Mouse (Mus musculus): ENCODE measurements around the gene Prdm16. TPM values are rescaled to one million over a fixed set of nuclear protein-coding genes. Genes with fewer than 3 reads are reported as not detected.

The Prdm16 gene
- polyA plus RNA-seq, 1 experiment from 2014 or later = 21.8 TPM

DNA sequence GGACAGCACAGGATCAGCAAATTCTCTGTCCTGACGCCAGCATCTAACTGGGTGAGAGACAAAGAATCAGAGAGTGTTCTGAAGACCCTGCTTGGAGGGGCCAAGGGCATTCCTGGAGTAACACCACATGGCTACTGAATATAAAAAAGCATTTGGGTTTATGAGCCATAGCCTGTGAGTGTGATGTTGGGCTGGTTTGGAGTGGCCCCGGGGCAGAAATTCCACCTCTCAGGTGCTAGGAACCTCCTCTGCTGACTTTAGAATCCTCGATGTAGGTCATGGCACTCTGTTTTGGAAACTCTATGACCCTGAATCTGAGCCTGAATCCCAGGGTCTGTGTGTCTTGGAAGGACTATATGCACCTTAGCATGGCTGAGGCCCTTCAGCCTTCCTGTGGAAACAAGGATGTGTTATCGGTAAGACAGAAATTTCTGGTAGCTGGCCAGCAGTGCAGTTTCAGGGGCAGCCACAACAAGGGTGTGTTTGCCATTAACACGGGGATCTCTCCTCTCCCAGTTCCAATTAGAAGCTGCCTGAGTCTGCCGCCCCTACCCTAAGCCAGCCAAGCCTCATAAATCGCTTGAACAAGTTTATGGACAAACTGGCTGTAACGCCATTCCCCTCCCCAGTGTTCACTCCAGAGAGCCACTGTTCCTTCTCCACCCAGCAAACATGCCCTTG is 34.7 kb upstream of the Prdm16 start:
- no peaks in the 10 kb centered on the region for H3K36me3 ChIP-seq (ENCODE audit: control insufficient read depth, insufficient read depth, low read length)

GRCm38 (mm10) chr4:154667767-154668166 is 31.1 kb upstream of the Prdm16 start, which contains the start of gene Actrt2:
TSS of gene Actrt2 (minus strand) at chr4:154667867.
- Histone ChIP-seq H3K36me3 (ENCODE audit: control insufficient read depth, insufficient read depth, low read length) (no peaks in the 10 kb centered on the region), H3K27ac (ENCODE audit: low read depth, low read length) (no peak within 1 kb of the TSS), H3K9ac (ENCODE audit: low read depth, low read length) (no peak within 1 kb of the TSS), H3K4me1 (replicated peaks; ENCODE audit: control insufficient read depth, insufficient read depth, low read length) (no peaks in the 10 kb centered on the region), H3K4me2 (replicated peaks; ENCODE audit: low read depth, low read length) (no peak within 1 kb of the TSS), H3K4me3 (ENCODE audit: low read depth, low read length) (no peak within 1 kb of the TSS), H3K27me3 (ENCODE audit: control insufficient read depth, insufficient read depth, low read length) (peaks cover 2% of the 10 kb centered on the region; the same call in 1 of the 2 replicates), H3K9me3 (ENCODE audit: control insufficient read depth, low read length) (no peaks in the 10 kb centered on the region)
- no peak for DNase-seq (ENCODE audit: low spot score)
- WGBS = 85% methylated on average over 2 of the region's 2 CpGs
- ATAC-seq (ENCODE audit: low FRiP score) = no peak

More for the DNA sequence above, 34.7 kb upstream of the Prdm16 start:
- Histone ChIP-seq H3K4me2 (replicated peaks; ENCODE audit: low read depth, low read length) (no peak overlapping the region), H3K4me3 (ENCODE audit: low read depth, low read length) (no peak overlapping the region), H3K9ac (ENCODE audit: low read depth, low read length) (no peak overlapping the region), H3K27me3 (ENCODE audit: control insufficient read depth, insufficient read depth, low read length) (no peaks in the 10 kb centered on the region), H3K4me1 (replicated peaks; ENCODE audit: control insufficient read depth, insufficient read depth, low read length) (no peaks in the 10 kb centered on the region), H3K27ac (ENCODE audit: low read depth, low read length) (no peak overlapping the region), H3K9me3 (ENCODE audit: control insufficient read depth, low read length) (no peaks in the 10 kb centered on the region)
- DNase-seq (ENCODE audit: low spot score) (no peak), ATAC-seq (ENCODE audit: low FRiP score) (no peak)
- WGBS = 74% methylated on average over 8 of the region's 8 CpGs

DNA sequence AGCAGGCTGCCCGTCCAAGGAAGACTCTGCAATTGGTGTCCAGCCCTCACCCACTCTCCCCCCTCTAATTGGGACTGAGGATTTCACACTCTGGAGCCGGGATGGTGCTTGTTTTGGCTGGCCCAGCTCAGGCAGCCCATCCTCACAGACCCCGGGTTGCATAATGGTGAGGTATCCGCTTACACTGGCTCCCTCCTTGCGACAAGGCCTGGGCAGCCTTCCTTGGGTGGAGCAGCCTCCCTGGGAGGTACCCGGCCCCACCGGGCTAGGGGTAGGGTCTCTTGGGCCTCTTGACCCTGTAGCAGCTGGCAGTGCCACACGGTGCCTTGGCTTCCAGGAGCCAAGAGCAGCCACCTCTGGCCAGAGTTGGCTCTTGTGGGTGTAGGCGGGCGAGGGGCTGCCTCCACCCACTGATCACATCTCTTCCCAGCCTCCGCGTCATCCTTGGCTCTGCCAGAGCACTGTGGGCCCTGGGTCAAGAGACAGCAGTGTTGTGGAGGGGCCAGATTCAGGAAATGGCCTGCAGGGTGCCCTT is 26.1 kb upstream of the Prdm16 start:
- ATAC-seq (ENCODE audit: low FRiP score) (no peak), DNase-seq (ENCODE audit: low spot score) (no peak)
- H3K27me3 ChIP-seq (ENCODE audit: control insufficient read depth, insufficient read depth, low read length) = peaks cover 2% of the 10 kb centered on the region; the same call in 1 of the 2 replicates
- 64% methylated on average over 12 of the region's 12 CpGs for WGBS
- H3K9ac ChIP-seq (ENCODE audit: low read depth, low read length) = no peak overlapping the region
- H3K4me3 ChIP-seq (ENCODE audit: low read depth, low read length) = no peak overlapping the region
- H3K9me3 ChIP-seq (ENCODE audit: control insufficient read depth, low read length) = no peaks in the 10 kb centered on the region
- H3K36me3 ChIP-seq (ENCODE audit: control insufficient read depth, insufficient read depth, low read length) = no peaks in the 10 kb centered on the region
- no peak overlapping the region for H3K4me2 ChIP-seq (replicated peaks; ENCODE audit: low read depth, low read length)
- H3K27ac ChIP-seq (ENCODE audit: low read depth, low read length) = no peak overlapping the region
- no peaks in the 10 kb centered on the region for H3K4me1 ChIP-seq (replicated peaks; ENCODE audit: control insufficient read depth, insufficient read depth, low read length)

GRCm38 (mm10) chr4:154661256-154661655 is 24.6 kb upstream of the Prdm16 start:
- WGBS = 48% methylated on average over 6 of the region's 6 CpGs
- Histone ChIP-seq H3K4me1 (replicated peaks; ENCODE audit: control insufficient read depth, insufficient read depth, low read length) (no peaks in the 10 kb centered on the region), H3K4me3 (ENCODE audit: low read depth, low read length) (no peak overlapping the region), H3K4me2 (replicated peaks; ENCODE audit: low read depth, low read length) (no peak overlapping the region), H3K36me3 (ENCODE audit: control insufficient read depth, insufficient read depth, low read length) (no peaks in the 10 kb centered on the region), H3K27ac (ENCODE audit: low read depth, low read length) (no peak overlapping the region), H3K9ac (ENCODE audit: low read depth, low read length) (no peak overlapping the region), H3K27me3 (ENCODE audit: control insufficient read depth, insufficient read depth, low read length) (peaks cover 2% of the 10 kb centered on the region; the same call in 1 of the 2 replicates), H3K9me3 (ENCODE audit: control insufficient read depth, low read length) (no peaks in the 10 kb centered on the region)
- ATAC-seq (ENCODE audit: low FRiP score) = no peak
- no peak for DNase-seq (ENCODE audit: low spot score)

DNA sequence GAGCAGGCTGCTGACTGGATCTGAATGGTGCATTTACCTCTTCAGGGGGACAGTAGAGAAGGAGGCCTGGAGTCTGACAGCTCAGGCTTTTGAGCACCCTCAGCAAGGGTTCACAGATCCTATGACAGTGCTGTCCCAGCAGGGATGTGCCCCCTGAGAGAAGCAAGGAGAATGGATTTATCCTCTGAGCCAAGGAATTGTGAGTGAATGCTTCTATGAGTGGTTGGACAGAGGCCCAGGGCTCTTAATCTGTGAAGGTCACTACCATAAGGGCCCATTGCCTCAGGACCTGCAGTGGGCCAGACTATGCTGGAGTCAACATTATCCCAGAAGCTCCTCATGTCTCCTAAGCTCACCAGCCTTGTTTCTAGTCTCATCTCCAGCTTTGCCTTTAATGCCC is 23.4 kb upstream of the Prdm16 start:
- Histone ChIP-seq H3K27me3 (ENCODE audit: control insufficient read depth, insufficient read depth, low read length) (peaks cover 2% of the 10 kb centered on the region; the same call in 1 of the 2 replicates), H3K27ac (ENCODE audit: low read depth, low read length) (no peak overlapping the region), H3K4me3 (ENCODE audit: low read depth, low read length) (no peak overlapping the region), H3K9me3 (ENCODE audit: control insufficient read depth, low read length) (no peaks in the 10 kb centered on the region), H3K4me1 (replicated peaks; ENCODE audit: control insufficient read depth, insufficient read depth, low read length) (no peaks in the 10 kb centered on the region), H3K9ac (ENCODE audit: low read depth, low read length) (no peak overlapping the region), H3K36me3 (ENCODE audit: control insufficient read depth, insufficient read depth, low read length) (no peaks in the 10 kb centered on the region), H3K4me2 (replicated peaks; ENCODE audit: low read depth, low read length) (no peak overlapping the region)
- no peak for ATAC-seq (ENCODE audit: low FRiP score)
- no peak for DNase-seq (ENCODE audit: low spot score)

GRCm38 (mm10) chr4:154655134-154655910 is 18.6 kb upstream of the Prdm16 start:
- ATAC-seq (ENCODE audit: low FRiP score) = no peak

GRCm38 (mm10) chr4:154652494-154652893 is 15.8 kb upstream of the Prdm16 start:
- H3K9ac ChIP-seq (ENCODE audit: low read depth, low read length) = no peak overlapping the region
- H3K4me3 ChIP-seq (ENCODE audit: low read depth, low read length) = no peak overlapping the region
- no peaks in the 10 kb centered on the region for H3K9me3 ChIP-seq (ENCODE audit: control insufficient read depth, low read length)
- 12% methylated on average over 5 of the region's 5 CpGs for WGBS
- ATAC-seq (ENCODE audit: low FRiP score) = no peak
- no peak overlapping the region for H3K27ac ChIP-seq (ENCODE audit: low read depth, low read length)
- 0 out of 2 replicates have a peak, but pooled peaks cover 3% of the 10 kb centered on the region for H3K4me1 ChIP-seq (replicated peaks; ENCODE audit: control insufficient read depth, insufficient read depth, low read length)
- no peaks in the 10 kb centered on the region; the same call in 1 of the 2 replicates for H3K27me3 ChIP-seq (ENCODE audit: control insufficient read depth, insufficient read depth, low read length)
- H3K4me2 ChIP-seq (replicated peaks; ENCODE audit: low read depth, low read length) = no peak overlapping the region
- no peaks in the 10 kb centered on the region for H3K36me3 ChIP-seq (ENCODE audit: control insufficient read depth, insufficient read depth, low read length)
- no peak for DNase-seq (ENCODE audit: low spot score)

More at GRCm38 (mm10) chr4:154655134-154655910, 18.6 kb upstream of the Prdm16 start:
- WGBS = 81% methylated on average over 15 of the region's 15 CpGs
- no peak overlapping the region for H3K27ac ChIP-seq (ENCODE audit: low read depth, low read length)
- no peak overlapping the region for H3K9ac ChIP-seq (ENCODE audit: low read depth, low read length)
- no peaks in the 10 kb centered on the region for H3K9me3 ChIP-seq (ENCODE audit: control insufficient read depth, low read length)
- H3K4me2 ChIP-seq (replicated peaks; ENCODE audit: low read depth, low read length) = no peak overlapping the region
- H3K27me3 ChIP-seq (ENCODE audit: control insufficient read depth, insufficient read depth, low read length) = no peaks in the 10 kb centered on the region; the same call in 1 of the 2 replicates
- 0 out of 2 replicates have a peak, but pooled peaks cover 3% of the 10 kb centered on the region for H3K4me1 ChIP-seq (replicated peaks; ENCODE audit: control insufficient read depth, insufficient read depth, low read length)
- H3K36me3 ChIP-seq (ENCODE audit: control insufficient read depth, insufficient read depth, low read length) = no peaks in the 10 kb centered on the region
- DNase-seq (ENCODE audit: low spot score) = no peak
- H3K4me3 ChIP-seq (ENCODE audit: low read depth, low read length) = no peak overlapping the region

DNA sequence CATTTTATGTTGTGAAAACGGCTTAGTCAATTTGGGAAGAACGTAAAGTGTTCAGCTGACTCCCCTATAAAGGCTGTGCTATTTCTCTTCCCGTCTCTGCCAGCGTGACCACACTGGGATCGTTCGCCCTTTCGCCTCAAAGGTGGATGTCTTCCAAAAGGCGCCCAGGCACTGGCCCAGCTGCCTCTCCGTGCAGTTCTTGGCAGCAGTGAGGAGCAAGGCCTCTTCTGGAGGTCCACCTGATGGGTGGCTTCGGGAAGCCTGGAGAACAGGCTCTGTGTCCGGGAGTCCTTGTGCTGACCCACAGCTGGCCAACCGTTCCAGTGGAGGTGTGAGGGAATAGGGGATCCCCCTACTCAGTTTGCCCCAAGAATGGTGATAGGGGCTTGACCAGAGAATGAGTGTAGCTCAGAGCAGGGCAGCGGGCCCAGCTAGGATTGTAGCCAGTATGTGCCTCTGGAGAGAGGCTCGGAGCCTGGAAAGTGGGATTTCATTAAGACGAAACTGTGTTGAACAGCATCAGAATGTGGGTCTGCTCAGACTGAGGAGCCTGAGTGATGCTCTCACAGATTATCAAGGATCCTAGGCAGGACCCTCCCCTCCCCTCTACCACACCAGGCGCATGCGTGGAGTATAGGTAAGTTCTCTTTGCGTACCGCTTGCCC is 12.5 kb upstream of the Prdm16 start:
- Histone ChIP-seq H3K27me3 (ENCODE audit: control insufficient read depth, insufficient read depth, low read length) (peaks cover 13% of the 10 kb centered on the region; the same call in 1 of the 2 replicates), H3K9me3 (ENCODE audit: control insufficient read depth, low read length) (0 out of 2 replicates have a peak, but pooled peaks cover 3% of the 10 kb centered on the region), H3K4me3 (ENCODE audit: low read depth, low read length) (no peak overlapping the region), H3K4me1 (replicated peaks; ENCODE audit: control insufficient read depth, insufficient read depth, low read length) (0 out of 2 replicates have a peak, but pooled peaks cover 3% of the 10 kb centered on the region), H3K27ac (ENCODE audit: low read depth, low read length) (no peak overlapping the region), H3K9ac (ENCODE audit: low read depth, low read length) (no peak overlapping the region), H3K36me3 (ENCODE audit: control insufficient read depth, insufficient read depth, low read length) (no peaks in the 10 kb centered on the region), H3K4me2 (replicated peaks; ENCODE audit: low read depth, low read length) (no peak overlapping the region)
- 84% methylated on average over 19 of the region's 19 CpGs for WGBS
- ATAC-seq (ENCODE audit: low FRiP score) = no peak
- DNase-seq (ENCODE audit: low spot score) = no peak
